Mouse (Mus musculus) embryo, embryonic 11 days (tissue): Measurements from ENCODE around the gene Zfp706.
A peak's percentile ranks its signal among the peaks of the same experiment; 100 is the strongest.

Experiments
- DNase-seq: peaks from one replicate; pipeline ENCODE4 v3.0.0-alpha.2; 2015

Gene Zfp706

DNA sequence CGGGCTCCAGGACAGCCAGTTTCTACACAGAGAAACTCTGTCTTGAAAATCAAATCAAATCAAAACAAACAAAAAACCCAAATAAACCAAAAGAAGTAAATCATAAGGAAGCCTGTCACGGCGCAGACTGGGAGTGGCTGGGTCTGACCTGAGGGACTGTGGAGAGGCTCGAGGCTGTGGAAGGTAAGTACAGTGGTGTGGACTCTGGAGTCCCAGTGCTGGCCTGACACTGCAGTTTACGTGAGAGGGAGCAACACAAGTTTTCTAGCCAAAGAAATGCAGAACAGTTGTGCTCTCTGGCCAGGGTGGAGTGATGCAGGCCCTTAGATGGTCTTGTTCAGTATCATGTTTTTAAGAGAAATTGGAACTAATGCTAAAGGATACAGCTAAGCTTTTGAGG, 31.9 kb downstream of the Zfp706 start:
- DNase-seq = no peak

DNA sequence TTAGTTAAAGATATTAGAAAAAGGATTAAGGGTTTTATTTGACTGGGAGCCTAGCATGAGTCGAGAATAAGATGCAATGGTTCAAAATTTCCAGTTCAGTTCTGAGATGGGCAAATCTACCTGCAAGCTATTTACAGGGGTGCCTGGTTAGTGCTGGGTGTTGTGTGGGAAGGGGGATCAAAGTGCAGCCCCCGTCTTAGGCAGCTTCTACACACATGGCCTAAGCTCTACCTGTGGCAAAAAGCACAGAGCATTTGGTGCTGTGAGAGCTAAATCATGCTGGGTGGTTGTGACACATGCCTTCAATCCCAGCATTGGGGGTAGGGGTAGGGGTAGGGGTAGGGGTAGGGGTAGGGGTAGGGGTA, 32.3 kb downstream of the Zfp706 start:
- DNase-seq = no peak

DNA sequence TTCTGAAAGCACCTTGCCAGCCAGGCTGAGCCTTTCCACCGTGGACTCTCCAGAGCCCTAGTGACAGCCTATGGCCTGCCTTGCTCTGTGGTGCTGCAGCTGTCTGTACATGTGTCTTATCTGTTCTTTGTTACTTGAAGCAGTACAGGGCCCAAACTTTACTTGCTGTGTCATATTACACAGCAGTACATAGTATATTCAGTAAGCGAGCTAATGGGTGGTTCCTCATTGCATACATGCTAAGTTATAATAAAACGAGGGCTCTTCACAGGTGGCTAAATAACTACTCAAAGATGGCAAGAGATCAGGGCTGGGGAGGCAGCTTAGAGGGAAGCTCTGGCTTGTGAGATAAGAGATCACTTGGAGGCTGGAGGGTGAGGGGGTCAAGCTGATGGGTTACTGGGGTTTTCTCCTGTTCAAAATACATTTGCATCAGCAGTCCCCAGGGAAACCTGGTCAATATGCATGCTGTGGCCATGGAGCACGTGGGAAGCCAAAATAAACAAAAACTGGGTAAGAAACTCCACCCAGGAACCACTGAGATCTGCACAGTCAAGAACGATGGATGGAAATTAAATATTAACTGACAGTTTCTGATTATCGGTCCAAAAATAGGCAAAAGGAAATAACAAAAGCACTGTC, 32.8 kb downstream of the Zfp706 start:
- no peak for DNase-seq

GRCm38 (mm10) chr15:36973714-36974113, 33.9 kb downstream of the Zfp706 start:
- no peak for DNase-seq

- no peak for DNase-seq
Observed at GRCm38 (mm10) chr15:36973290-36973689, 34.3 kb downstream of the Zfp706 start.

DNA sequence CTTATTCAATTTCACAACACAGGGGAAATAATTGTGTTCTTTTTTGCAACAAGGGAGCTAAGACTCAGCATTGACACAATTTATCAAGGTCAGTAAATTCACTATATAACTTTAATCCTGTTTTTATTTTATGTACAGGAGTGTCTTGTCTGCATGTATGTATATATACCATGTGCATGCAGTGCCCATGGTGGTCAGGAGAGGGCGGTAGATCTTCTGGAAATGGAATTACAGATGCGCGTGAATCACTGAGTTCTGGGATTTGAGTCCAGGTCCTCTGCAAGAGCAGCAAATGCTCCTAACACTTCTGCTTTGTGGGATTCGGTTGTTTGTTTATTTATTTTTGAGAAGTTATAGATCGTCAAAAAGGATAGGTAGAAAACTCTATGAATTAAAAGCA, 37.8 kb downstream of the Zfp706 start:
- DNase-seq = no peak

DNA sequence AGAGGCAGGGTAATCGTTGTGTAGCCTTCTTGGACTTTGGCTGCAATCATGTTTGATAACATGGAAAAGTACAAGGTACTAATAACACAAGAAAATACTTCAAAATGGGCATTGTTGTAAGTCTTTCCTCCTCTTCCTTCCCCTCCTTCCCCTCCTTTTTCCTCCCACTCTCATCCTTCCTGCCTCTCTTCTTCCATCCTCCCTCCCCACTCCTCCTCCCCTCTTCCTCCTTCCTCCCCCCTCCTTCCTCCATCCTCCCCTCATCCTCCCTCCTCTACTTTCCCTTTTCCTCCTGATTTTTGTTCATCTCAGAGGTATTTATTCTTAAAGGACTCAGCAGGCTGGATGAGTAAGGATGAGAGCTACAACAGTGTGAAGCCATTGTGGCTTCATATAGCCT, 39.3 kb downstream of the Zfp706 start:
- no peak for DNase-seq

DNA sequence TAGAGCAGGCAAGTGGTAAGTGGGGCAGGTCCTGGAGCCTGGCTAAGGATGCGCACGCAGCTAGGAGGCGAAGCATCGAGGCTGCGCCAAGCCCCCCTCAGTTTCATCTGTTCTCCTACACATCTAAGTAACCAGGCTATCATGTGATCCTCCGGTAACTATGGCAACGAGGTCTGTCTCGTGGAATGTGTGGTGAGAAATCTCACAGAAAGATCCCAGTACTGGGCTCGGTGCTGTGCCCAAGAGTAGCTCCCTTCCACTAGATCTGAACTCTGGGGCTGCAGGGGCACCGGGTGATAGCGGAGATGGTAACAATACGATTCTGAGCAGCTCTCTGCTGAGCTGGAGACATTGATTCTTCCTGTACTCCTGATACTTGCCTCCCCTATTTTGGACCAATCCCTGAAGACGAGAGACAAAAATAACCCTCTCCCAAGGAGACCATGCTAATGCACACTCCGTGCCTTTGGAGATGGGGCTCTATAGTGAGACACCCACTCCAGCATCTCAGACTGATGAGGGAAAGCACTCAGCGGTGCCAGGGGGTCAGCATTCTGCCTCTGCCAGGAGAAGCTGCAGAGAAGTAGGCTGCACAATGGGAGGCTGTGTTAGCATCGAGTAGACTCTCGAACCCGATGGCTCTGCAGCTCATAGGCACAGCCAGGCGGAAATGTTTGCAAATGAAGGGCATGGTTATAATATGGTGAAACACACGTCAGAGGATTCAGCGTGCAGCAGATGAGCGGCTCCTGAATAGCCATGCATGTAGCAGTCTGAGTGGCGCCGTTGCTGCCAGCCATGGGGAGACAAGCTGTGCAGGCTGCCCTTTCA, 40.0 kb downstream of the Zfp706 start:
- peak; percentile 86 for DNase-seq

DNA sequence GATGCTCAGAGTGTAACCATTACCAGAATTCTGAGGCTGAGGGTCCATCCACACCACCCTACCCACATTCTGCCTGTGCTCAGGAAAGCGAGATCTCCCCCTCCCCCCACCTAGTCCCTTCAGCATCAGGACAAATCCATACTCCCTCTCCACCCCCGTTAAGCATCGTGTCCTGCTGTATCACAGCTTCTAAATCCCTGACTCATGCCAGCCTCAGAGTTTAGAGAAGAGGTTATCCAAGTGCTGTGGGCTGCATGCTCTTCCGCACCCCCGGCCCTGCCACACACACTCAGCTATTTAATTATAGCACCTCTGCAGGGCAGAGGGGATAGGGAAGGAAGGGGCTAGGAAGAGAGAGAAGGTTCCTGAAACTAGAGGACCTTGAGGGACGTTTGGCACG, 40.6 kb downstream of the Zfp706 start:
- DNase-seq = peak; percentile 32

DNA sequence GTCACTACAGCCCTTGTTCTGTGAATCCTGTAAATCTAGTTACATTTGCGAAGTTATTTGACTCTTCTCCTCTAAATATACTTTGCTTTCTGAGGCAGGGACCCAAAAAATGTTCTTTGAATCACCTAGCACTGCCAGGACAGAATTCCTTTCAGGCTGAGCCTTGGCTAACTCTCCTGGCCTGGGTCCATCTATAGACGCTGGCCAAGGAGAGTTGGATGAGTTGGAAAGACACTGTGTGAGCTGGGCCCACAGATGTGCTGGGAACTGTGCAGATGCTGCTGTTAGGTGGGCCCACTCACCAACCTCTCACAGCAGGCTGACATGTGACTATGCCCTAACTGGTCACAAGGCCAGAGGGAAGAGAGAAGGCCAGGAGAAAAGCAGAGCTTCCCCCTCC, 41.1 kb downstream of the Zfp706 start:
- DNase-seq = no peak

- DNase-seq = no peak
Observed at GRCm38 (mm10) chr15:36965743-36966142, 41.8 kb downstream of the Zfp706 start.

DNA sequence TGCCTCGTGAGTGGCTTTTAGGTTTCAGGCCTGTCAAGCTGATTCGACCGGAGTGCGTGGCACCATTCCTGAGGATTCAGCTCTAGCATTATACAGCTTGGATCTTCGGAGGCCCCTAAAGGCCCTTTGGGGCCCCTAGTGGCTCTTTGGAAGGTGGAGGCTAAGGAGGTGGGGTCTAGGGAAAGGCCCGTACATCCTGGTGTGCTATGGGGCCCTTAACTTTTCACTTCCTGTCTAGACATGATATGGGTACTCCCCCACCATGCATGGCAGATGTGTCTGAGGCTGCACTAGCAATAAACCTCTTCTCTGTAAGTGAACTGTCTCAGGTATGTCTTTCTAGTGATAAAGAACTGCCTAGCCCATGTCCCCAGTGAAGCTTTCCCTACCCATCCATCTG, 44.6 kb downstream of the Zfp706 start:
- no peak for DNase-seq

- no peak for DNase-seq
Observed at GRCm38 (mm10) chr15:36960876-36961237, 46.7 kb downstream of the Zfp706 start.

DNA sequence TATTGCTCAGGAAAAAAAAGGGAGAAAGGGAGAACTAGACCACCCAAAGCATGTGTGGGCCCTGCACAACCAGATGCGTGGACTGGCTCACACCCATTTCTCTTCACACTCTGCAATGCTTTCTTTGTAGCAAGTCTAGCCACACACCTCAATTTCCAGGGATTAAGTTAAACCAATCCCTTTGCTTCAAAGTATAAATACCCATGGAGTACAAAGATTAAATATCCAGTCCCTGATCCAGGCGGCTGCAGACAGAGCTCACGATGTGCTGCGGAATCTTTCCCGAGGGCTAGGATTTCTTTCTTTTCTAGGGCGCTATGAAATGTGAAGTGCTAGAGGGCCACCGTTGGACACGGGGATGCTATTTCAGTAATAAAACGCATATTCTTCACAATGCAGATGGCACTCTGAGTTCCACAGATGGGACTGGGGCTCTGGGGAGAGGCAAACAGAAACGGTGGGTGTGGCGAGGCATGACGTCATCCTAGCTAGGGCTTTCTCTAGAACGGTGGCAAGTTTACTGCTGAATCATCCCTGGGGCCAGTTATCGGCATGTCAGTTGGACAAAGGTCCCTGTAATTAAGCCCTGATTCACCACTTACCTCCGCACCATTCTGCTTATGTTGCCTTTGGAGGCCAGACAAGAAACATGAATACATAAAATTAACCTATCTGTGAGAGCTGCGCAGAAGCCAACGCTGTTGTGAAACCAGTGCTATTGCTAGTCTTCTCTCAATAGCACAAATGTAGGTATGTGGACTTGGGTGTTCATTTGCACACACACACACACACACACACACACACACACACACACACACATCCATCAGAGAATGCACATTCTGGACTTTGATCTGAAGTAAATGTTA, 47.3 kb downstream of the Zfp706 start:
- peak; percentile 33 for DNase-seq

- DNase-seq = no peak
Observed at GRCm38 (mm10) chr15:36956221-36956620, 51.4 kb downstream of the Zfp706 start.

- DNase-seq = no peak
Observed at GRCm38 (mm10) chr15:36950258-36950657, 57.3 kb downstream of the Zfp706 start.

- no peak for DNase-seq
Observed at GRCm38 (mm10) chr15:36948866-36949546, 58.6 kb downstream of the Zfp706 start.
